Mouse (Mus musculus): Measurements from ENCODE around the gene Cyp2g1. TPM values are rescaled to one million over a fixed set of nuclear protein-coding genes. Genes with fewer than 3 reads are reported as not detected.
"Not testable (repeated sequence)": the region's sequence is repeated elsewhere in the genome, so short reads cannot be mapped to it uniquely, and the experiment has no call there.

Cyp2g1 gene
- not detected for total RNA-seq (2022)

DNA sequence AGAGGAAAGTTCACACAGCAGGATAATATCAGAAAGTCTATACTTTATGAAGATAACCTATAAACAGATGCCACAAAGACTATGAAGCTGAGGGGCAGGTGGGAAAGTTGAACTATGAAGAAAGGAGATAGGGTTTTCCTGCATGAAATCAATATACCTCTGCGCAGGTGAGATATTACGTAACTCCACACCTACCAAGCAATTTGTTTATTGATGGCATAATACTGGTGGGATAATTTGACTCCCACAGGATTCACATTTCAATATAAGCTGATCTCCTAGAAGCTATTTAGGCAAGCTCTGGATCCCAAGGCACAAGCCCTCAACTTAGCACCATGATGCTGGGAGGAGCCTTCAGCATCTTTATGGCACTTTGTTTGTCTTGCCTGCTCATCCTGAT, at the start of gene Cyp2g1:
Gene Cyp2g1, plus strand, starts transcription at position 301 of the 400 bp plus-strand sequence.
- DNase-seq (ENCODE audit: low spot score in 2 of 2), result no peak

DNA sequence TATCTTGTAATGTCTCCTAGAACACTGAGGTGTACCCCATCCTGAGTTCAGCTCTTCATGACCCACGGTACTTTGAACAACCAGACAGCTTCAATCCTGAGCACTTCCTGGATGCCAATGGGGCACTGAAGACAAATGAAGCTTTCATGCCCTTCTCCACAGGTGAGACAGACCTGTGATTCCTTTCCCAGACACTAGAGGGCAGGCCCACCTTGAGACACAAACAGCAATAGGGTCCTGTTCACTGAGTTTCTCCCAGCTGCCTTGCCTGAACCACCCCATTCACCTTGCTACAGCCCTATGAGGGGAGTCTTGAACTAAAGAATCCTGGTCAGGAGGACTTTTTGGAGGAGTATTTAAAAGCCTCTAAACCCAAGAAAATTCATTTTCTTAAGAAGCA, 41.6 kb upstream of the Cyp2g1 start:
- no peak for DNase-seq (ENCODE audit: low spot score in 2 of 2)

DNA sequence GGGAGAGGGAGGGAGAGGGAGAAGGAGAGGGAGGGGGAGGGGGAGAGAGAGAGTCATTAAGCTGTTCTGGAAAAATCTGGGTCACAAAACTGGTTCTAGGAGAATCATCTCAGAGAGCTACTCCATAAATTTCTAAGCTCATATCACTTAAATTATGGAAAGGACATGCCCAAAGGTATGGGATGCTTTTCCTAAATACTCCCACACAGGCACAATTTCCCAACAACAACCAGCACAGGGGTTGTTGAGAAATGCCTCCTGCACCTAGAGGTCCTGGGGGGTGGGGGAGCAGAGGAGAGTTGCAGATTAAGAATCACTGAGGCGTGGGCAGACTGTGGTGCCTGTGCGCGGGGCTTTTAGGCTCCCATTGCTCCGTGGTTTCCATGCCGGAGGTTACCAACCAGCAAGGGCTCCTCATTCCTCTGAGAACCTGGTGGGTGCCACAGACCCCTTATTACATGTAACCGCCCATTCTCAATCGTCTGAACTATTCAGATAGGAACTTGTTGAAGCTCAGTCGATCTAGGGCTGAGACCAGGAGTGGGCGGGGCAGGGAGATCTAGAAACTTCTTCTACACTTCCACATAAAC, 38.7 kb upstream of the Cyp2g1 start:
- no peak for DNase-seq (ENCODE audit: low spot score in 2 of 2)

GRCm38 (mm10) chr7:26772866-26773586, 35.7 kb upstream of the Cyp2g1 start:
- DNase-seq (ENCODE audit: low spot score in 2 of 2), result no peak

- no peak for DNase-seq (ENCODE audit: low spot score in 2 of 2)
Measured at GRCm38 (mm10) chr7:26775866-26776265, 32.8 kb upstream of the Cyp2g1 start.

GRCm38 (mm10) chr7:26777806-26778205, 30.9 kb upstream of the Cyp2g1 start:
- no peak for DNase-seq (ENCODE audit: low spot score in 2 of 2)

DNA sequence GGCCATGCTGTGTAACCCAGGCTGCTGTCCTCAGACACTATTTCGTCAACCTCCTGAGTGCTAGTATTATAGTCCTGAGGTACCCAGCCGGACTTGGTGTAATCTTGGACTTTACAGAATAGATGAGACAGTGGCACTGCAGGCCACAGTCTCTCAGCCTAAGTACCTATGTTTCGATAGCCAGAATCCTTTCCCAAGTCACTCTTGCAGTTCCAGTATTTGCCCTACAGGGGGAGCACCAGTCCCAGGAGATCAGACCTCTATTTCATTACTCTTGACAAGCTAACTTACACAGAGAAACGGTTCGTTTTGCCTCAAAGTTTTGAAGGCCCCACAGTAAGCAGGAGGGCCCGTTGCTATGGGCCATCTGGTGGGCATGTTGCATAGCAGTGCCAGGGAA, 30.2 kb upstream of the Cyp2g1 start:
- DNase-seq (ENCODE audit: low spot score in 2 of 2), result no peak

- no peak for DNase-seq (ENCODE audit: low spot score in 2 of 2)
Measured at GRCm38 (mm10) chr7:26779799-26780416, 28.8 kb upstream of the Cyp2g1 start.

GRCm38 (mm10) chr7:26780510-26780909, 28.2 kb upstream of the Cyp2g1 start:
- no peak for DNase-seq (ENCODE audit: low spot score in 2 of 2)

- DNase-seq (ENCODE audit: low spot score in 2 of 2), result no peak
Measured at GRCm38 (mm10) chr7:26780998-26781766, 27.5 kb upstream of the Cyp2g1 start.

DNA sequence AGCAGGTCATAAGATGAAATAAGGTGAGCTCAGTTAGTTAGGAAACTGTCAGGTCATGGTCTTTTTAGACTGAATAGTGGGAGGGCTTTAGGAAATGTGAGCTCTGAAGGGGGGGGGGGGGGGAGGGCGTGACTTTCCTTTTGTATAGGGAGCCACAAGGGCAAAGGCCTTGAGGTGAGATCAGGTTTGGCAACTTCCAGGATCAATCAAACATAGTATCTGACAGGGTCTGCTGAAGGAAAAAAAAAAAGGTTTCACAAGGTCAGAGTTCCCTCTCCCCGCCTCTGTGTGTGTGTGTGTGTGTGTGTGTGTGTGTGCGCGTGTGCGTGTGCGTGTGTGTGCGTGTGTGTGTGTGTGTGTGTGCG, 26.9 kb upstream of the Cyp2g1 start:
- no peak for DNase-seq (ENCODE audit: low spot score in 2 of 2)

DNA sequence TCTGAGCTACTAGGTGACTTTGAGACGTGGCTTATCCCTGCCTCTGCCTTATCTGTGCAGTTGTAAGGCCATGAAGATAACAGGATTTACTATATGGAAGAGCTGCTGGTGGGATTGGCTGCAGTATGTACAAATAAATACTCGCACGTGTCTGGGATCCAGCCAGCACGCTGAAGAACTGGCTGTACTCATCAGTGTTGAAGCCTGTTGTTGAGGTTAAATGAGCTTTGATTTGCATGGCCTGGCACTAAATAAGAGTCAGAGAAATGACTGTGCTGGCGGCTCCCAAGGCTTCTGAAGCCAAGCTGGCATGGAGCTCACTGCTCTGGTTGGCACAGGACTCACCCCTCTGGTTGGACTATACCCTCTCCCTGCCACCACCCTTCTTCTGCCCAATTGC, 25.5 kb upstream of the Cyp2g1 start:
- no peak for DNase-seq (ENCODE audit: low spot score in 2 of 2)

DNA sequence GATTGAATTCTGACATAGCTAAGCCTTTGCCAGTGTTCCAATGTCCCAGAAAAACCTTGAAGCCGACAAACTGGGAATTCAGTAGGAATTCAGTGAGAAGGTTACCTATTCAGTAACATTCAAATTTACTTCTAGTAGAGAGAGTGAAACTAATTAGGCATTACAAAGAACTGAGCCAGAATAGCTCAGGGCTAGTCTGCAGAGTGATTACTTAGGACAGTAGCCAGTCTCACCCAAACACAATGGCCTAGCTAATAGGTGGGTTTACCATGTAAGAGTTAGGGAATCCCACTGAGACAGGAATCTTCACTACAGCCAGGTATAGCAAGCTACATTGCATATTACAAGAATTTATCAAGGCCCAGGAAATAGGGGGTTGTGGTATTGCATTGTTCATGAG, 22.7 kb upstream of the Cyp2g1 start:
- DNase-seq (ENCODE audit: low spot score in 2 of 2), result not testable (repeated sequence)

DNA sequence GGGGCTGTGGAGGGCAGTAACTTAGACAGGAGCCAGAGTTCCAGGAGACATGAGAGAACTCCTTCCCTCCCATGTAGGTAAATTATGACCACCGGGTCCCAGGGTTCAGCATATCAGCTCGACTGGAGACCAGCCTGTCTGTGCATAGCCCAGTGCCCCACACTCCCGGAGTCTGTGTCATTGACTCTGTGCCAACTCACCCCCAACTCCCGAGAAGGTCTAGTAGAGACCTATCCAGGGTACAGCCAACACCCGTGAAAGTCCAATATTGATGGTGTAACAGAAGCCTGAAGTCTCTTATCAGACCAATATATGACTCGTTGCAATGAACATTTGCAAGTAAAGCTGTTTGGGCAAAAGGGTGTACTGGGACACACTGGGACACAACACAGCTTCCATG, 18.7 kb upstream of the Cyp2g1 start:
- no peak for DNase-seq (ENCODE audit: low spot score in 2 of 2)

DNA sequence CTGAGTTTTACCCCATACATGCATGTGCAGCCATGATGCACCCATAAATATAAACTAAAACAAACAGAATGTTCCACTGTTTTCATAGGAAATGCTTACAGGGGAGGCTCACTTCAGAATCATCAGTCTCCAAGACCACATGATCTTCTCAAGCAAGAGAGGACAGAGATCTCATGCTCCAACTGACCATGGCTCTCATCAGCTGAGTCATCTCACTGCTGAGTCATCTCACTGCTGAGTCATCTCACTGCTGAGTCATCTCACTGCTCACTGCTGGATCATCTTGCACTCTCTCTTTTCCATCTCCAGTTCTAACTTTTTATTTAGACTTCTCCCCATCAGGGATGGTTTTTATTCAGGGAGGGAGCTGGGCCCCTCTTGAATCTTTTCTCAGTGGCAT, 8.6 kb upstream of the Cyp2g1 start:
- no peak for DNase-seq (ENCODE audit: low spot score in 2 of 2)

DNA sequence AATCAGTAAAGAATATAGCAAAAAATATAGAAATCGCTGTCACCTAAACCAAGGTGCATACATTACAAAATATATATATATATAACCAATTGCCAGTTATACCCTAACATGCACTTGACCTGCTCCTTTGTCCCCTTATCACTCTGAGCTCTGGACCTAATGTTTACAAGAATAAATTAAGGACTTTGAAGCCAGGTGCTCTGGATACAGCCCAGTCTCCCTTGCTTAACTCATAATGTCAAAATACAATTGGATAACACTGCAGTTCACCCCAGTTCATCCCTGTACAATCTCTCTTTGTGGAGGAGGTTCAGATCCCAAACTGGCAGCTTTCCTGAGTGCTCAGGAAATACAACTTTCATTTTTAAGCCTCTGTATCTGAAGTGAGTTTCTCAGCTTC, 7.7 kb upstream of the Cyp2g1 start:
- DNase-seq (ENCODE audit: low spot score in 2 of 2), result no peak

- not testable (repeated sequence) for DNase-seq (ENCODE audit: low spot score in 2 of 2)
Measured at GRCm38 (mm10) chr7:26831556-26832292, 23.0 kb downstream of the Cyp2g1 start.

DNA sequence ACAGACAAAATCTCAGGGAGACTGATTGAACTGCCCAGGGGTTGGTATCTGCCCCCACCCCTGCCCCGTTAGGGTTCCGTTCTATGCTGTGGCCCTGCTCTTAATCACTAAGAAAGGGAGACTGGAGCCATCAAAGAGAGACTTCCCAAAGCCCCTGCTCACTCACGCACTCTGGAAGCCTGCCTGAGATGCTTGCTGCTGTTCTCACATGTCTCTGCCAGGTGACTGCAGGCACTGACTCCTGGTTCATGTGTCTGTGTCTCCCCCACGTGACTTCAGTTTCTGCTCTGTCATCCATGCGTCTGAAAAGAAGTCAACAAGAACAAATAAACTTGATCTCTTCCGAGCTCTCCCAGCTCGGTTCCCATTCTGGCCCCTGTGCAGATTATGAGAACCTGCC, 24.0 kb downstream of the Cyp2g1 start:
- DNase-seq (ENCODE audit: low spot score in 2 of 2), result not testable (repeated sequence)

- DNase-seq (ENCODE audit: low spot score in 2 of 2), result not testable (repeated sequence)
Measured at GRCm38 (mm10) chr7:26835059-26835458, 26.4 kb downstream of the Cyp2g1 start, which contains the start of gene Cyp2a5. Gene Cyp2a5 (plus strand): TSS chr7:26835305.

DNA sequence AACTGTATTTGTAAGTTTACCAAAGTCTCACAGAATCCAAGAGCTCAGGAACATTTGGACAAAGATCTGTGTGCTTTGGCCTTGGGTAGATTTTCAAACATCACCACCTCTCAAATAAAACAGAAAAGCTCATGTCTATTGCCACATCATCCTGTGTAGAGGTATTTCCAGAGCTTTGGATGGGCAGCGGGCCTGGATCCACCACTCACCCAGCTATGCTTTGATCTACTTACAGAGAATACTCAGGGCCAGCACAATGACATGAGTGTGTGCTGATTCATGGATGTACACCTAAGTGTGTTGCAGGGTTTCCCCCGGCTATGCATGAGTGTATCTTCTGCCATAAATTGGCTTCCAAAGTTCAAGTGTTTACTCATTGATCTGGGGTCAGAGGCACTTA, 34.7 kb downstream of the Cyp2g1 start:
- not testable (repeated sequence) for DNase-seq (ENCODE audit: low spot score in 2 of 2)

DNA sequence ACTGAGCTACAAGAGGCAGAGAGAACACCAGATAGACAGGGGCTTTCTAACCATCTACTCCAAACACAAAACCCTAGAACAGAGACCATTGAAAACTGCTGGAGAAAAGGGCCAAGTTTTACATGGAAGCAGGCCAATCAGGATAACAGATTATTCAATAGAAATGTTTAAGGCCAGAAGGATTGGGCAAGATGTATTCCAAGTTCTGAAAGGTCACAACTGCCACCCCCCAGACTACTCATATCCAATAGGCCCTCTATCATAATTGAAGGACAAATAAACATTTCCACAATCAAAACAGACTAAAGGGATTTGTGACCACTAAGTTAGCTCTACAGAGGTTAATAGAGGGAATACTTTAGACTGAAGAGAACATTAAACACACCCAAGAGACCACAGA, 41.4 kb downstream of the Cyp2g1 start:
- not testable (repeated sequence) for DNase-seq (ENCODE audit: low spot score in 2 of 2)
